Mouse (Mus musculus): ENCODE data around the gene Pnmal1. TPM values are rescaled to one million over a fixed set of nuclear protein-coding genes. Genes with fewer than 3 reads are reported as not detected.

Pnmal1 gene
- total and polyA plus RNA-seq, 2 experiments from 2014 or later = 41.2 to 65.2 TPM

DNA sequence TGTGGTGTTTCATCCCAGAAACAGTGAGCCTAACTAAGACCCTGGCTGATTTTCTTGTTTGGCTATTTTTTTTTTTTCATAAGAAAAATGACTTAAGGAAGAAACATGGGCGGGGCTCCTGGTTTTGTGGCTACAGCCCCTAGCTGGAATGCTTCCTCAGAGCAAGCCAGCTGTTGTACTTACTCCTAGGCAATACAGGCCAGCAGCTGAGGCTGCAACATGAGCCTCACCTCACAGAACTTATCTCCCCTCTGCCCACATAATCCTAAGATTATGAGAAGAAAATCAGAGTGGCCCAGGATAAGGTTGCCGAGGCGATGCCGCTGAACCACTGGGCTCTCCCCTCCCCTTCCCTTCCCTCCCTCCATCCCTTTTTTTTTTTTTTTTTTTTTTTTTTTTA lies 3.8 kb upstream of the Pnmal1 start:
- ATAC-seq (ENCODE audit: low FRiP score) = no peak
- peaks cover 10% of the 10 kb centered on the region for H3K4me1 ChIP-seq (ENCODE audit: insufficient read depth, low read length)
- no peak for TF ChIP-seq CTCF (IDR thresholded peaks at IDR 0.05)
- WGBS = 65% methylated on average over 4 of the region's 4 CpGs
- H3K4me2 ChIP-seq (ENCODE audit: low read depth, low read length, poor library complexity, severe bottlenecking) = no peak overlapping the region
- H3K9ac ChIP-seq (replicated peaks; ENCODE audit: low read length, poor library complexity, severe bottlenecking) = no peak overlapping the region
- DNase-seq (ENCODE audit: low spot score) = no peak
- no peaks in the 10 kb centered on the region for H3K36me3 ChIP-seq (ENCODE audit: insufficient read depth, low read length)
- no peak overlapping the region for H3K4me3 ChIP-seq (ENCODE audit: low read depth, low read length)
- H3K27me3 ChIP-seq (ENCODE audit: insufficient read depth, low read length) = no peaks in the 10 kb centered on the region
- no peaks in the 10 kb centered on the region for H3K9me3 ChIP-seq (ENCODE audit: low read length)
- H3K27ac ChIP-seq (ENCODE audit: low read depth, low read length) = peak overlapping the region; percentile 65; the same call in 1 of the 2 replicates

- peak; percentile 63 for ATAC-seq (ENCODE audit: low FRiP score)
- no peak for TF ChIP-seq CTCF (IDR thresholded peaks at IDR 0.05)
- H3K9ac ChIP-seq (replicated peaks; ENCODE audit: low read length, poor library complexity, severe bottlenecking) = 0 out of 2 replicates have a peak overlapping the region, but pooled peaks have one; percentile 3
- no peaks in the 10 kb centered on the region for H3K27me3 ChIP-seq (ENCODE audit: insufficient read depth, low read length)
- peak overlapping the region; percentile 88 for H3K27ac ChIP-seq (ENCODE audit: low read depth, low read length)
- DNase-seq (ENCODE audit: low spot score) = peak; percentile 84
- H3K4me3 ChIP-seq (ENCODE audit: low read depth, low read length) = no peak overlapping the region
- no peaks in the 10 kb centered on the region for H3K36me3 ChIP-seq (ENCODE audit: insufficient read depth, low read length)
- no peaks in the 10 kb centered on the region for H3K9me3 ChIP-seq (ENCODE audit: low read length)
- 21% methylated on average over 15 of the region's 15 CpGs for WGBS
- H3K4me1 ChIP-seq (ENCODE audit: insufficient read depth, low read length) = peaks cover 15% of the 10 kb centered on the region
- 0 out of 2 replicates have a peak overlapping the region, but pooled peaks have one; percentile 24 for H3K4me2 ChIP-seq (ENCODE audit: low read depth, low read length, poor library complexity, severe bottlenecking)
Observed at GRCm38 (mm10) chr7:16956410-16957265, 2.8 kb upstream of the Pnmal1 start.

GRCm38 (mm10) chr7:16961678-16962077 lies 2.2 kb downstream of the Pnmal1 start:
- Histone ChIP-seq H3K36me3 (ENCODE audit: insufficient read depth, low read length) (no peaks in the 10 kb centered on the region), H3K4me1 (ENCODE audit: insufficient read depth, low read length) (peaks cover 15% of the 10 kb centered on the region), H3K9ac (replicated peaks; ENCODE audit: low read length, poor library complexity, severe bottlenecking) (no peak overlapping the region), H3K4me2 (ENCODE audit: low read depth, low read length, poor library complexity, severe bottlenecking) (no peak overlapping the region), H3K27ac (ENCODE audit: low read depth, low read length) (no peak overlapping the region), H3K4me3 (ENCODE audit: low read depth, low read length) (no peak overlapping the region), H3K9me3 (ENCODE audit: low read length) (no peaks in the 10 kb centered on the region), H3K27me3 (ENCODE audit: insufficient read depth, low read length) (no peaks in the 10 kb centered on the region)
- DNase-seq (ENCODE audit: low spot score) = no peak
- WGBS = 86% methylated on average over 5 of the region's 5 CpGs
- no peak for ATAC-seq (ENCODE audit: low FRiP score)
- TF ChIP-seq CTCF (IDR thresholded peaks at IDR 0.05) = no peak

DNA sequence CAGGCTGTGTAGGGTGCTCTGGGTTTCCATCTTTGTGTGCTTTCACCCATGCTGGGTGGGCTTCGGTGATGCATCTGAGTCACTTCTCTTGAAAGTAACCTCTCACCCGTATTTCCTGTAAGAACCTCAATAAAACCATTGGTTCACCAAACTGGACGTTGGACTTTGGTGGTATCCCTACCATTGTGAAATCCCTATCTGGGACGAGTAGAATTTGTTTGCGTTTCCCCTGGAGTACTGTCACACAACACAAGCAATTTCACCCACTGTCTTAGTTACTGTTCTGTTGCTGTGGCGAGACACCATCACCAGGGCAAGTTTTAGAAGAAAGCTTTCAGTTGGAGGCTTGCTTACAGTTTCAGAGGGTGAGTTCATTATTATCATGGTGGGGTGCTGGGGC lies 8.9 kb downstream of the Pnmal1 start:
- H3K4me2 ChIP-seq (ENCODE audit: low read depth, low read length, poor library complexity, severe bottlenecking) = no peak overlapping the region
- H3K27me3 ChIP-seq (ENCODE audit: insufficient read depth, low read length) = no peaks in the 10 kb centered on the region
- ATAC-seq (ENCODE audit: low FRiP score) (no peak), DNase-seq (ENCODE audit: low spot score) (no peak)
- WGBS = 90% methylated on average over 6 of the region's 6 CpGs
- no peaks in the 10 kb centered on the region for H3K4me1 ChIP-seq (ENCODE audit: insufficient read depth, low read length)
- H3K9ac ChIP-seq (replicated peaks; ENCODE audit: low read length, poor library complexity, severe bottlenecking) = no peak overlapping the region
- no peaks in the 10 kb centered on the region for H3K36me3 ChIP-seq (ENCODE audit: insufficient read depth, low read length)
- no peaks in the 10 kb centered on the region for H3K9me3 ChIP-seq (ENCODE audit: low read length)
- no peak overlapping the region for H3K4me3 ChIP-seq (ENCODE audit: low read depth, low read length)
- TF ChIP-seq CTCF (IDR thresholded peaks at IDR 0.05) = no peak
- H3K27ac ChIP-seq (ENCODE audit: low read depth, low read length) = no peak overlapping the region

- H3K4me1 ChIP-seq (ENCODE audit: insufficient read depth, low read length) = no peaks in the 10 kb centered on the region
- ATAC-seq (ENCODE audit: low FRiP score) (no peak), DNase-seq (ENCODE audit: low spot score) (no peak)
- no peaks in the 10 kb centered on the region for H3K9me3 ChIP-seq (ENCODE audit: low read length)
- TF ChIP-seq CTCF (IDR thresholded peaks at IDR 0.05) = no peak
- 84% methylated on average over 3 of the region's 3 CpGs for WGBS
- no peak overlapping the region for H3K4me3 ChIP-seq (ENCODE audit: low read depth, low read length)
- no peaks in the 10 kb centered on the region for H3K27me3 ChIP-seq (ENCODE audit: insufficient read depth, low read length)
- H3K36me3 ChIP-seq (ENCODE audit: insufficient read depth, low read length) = no peaks in the 10 kb centered on the region
- no peak overlapping the region for H3K9ac ChIP-seq (replicated peaks; ENCODE audit: low read length, poor library complexity, severe bottlenecking)
- H3K4me2 ChIP-seq (ENCODE audit: low read depth, low read length, poor library complexity, severe bottlenecking) = no peak overlapping the region
- H3K27ac ChIP-seq (ENCODE audit: low read depth, low read length) = no peak overlapping the region
Observed at GRCm38 (mm10) chr7:16971160-16971559, 11.7 kb downstream of the Pnmal1 start.

DNA sequence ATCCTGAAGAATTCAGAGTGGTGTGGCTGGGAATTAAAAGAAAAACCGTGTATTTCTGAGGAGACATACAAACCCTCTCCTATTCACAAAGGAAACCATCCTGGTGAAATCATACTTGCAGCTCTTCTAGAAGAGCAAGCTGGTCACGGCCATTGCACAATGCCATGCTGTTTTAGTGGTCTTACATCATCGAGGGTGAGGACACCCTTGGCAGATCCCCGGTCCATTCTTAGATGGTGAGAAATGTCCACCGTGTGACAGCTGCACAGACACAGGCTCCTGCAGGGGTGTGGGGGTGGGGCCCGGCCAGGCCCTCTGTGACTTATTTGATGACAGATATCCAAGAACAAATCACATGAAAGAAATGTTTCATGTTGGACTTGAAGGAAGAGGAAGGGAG lies 14.5 kb downstream of the Pnmal1 start:
- DNase-seq (ENCODE audit: low spot score) (peak; percentile 60), ATAC-seq (ENCODE audit: low FRiP score) (0 out of 2 replicates have a peak, but pooled peaks have one; percentile 49)
- no peak overlapping the region for H3K9ac ChIP-seq (replicated peaks; ENCODE audit: low read length, poor library complexity, severe bottlenecking)
- H3K27me3 ChIP-seq (ENCODE audit: insufficient read depth, low read length) = no peaks in the 10 kb centered on the region
- H3K36me3 ChIP-seq (ENCODE audit: insufficient read depth, low read length) = no peaks in the 10 kb centered on the region
- H3K4me3 ChIP-seq (ENCODE audit: low read depth, low read length) = no peak overlapping the region
- no peak overlapping the region for H3K4me2 ChIP-seq (ENCODE audit: low read depth, low read length, poor library complexity, severe bottlenecking)
- H3K9me3 ChIP-seq (ENCODE audit: low read length) = no peaks in the 10 kb centered on the region
- no peak overlapping the region for H3K27ac ChIP-seq (ENCODE audit: low read depth, low read length)
- H3K4me1 ChIP-seq (ENCODE audit: insufficient read depth, low read length) = no peaks in the 10 kb centered on the region
- WGBS = 55% methylated on average over 6 of the region's 6 CpGs
- TF ChIP-seq CTCF (IDR thresholded peaks at IDR 0.05) = no peak
